Mouse (Mus musculus) intestine, postnatal 0 days (tissue): Measurements from ENCODE around the gene Bphl. TPM values are rescaled to one million over a fixed set of nuclear protein-coding genes. Genes with fewer than 3 reads are reported as not detected.

Source experiments
- ATAC-seq: fragments of 200-750 bp; cut with Nextera tagmentation; 2 replicates; pipeline ENCODE4 v1.8.0; 2017; ENCODE audit warnings: mild to moderate bottlenecking, moderate TSS enrichment, moderate library complexity
- H3K27ac ChIP-seq: fragments of 300-500 bp; sonication (generic); 2 replicates; pipeline ENCODE4 v1.5.1; 2014; ENCODE audit warnings: mild to moderate bottlenecking, low read depth, low read length, moderate library complexity
- H3K27me3 ChIP-seq: fragments of 300-500 bp; sonication (generic); replicated peaks from 2 replicates; pipeline ENCODE4 v1.6.1; 2014; ENCODE audit warnings: low read length, mixed read lengths; ENCODE audit not compliant: control insufficient read depth, insufficient read depth
- H3K36me3 ChIP-seq: fragments of 300-500 bp; sonication (generic); 2 replicates; pipeline ENCODE4 v1.6.1; 2014; ENCODE audit warnings: mild to moderate bottlenecking, moderate library complexity; ENCODE audit not compliant: control insufficient read depth, insufficient read depth
- H3K4me1 ChIP-seq: fragments of 300-500 bp; sonication (generic); replicated peaks from 2 replicates; pipeline ENCODE4 v1.6.1; 2014; ENCODE audit warnings: antibody characterized with exemption, low read length, mixed read lengths; ENCODE audit not compliant: control insufficient read depth, insufficient read depth
- H3K4me2 ChIP-seq: fragments of 300-500 bp; sonication (generic); replicated peaks from 2 replicates; pipeline ENCODE4 v1.6.1; 2014; ENCODE audit warnings: low read depth, mild to moderate bottlenecking, moderate library complexity
- H3K4me3 ChIP-seq: fragments of 300-500 bp; sonication (generic); 2 replicates; pipeline ENCODE4 v1.5.1; 2014; ENCODE audit warnings: low read depth, low read length
- H3K9ac ChIP-seq: fragments of 300-500 bp; sonication (generic); 2 replicates; pipeline ENCODE4 v1.6.1; 2014; ENCODE audit warnings: mild to moderate bottlenecking, low read depth, low read length
- H3K9me3 ChIP-seq: fragments of 300-500 bp; sonication (generic); 2 replicates; pipeline ENCODE4 v1.6.1; 2016; ENCODE audit warnings: mixed run types; ENCODE audit not compliant: control insufficient read depth
- CTCF ChIP-seq: sonication (generic); IDR thresholded peaks from 2 replicates; pipeline ENCODE4 v1.5.1; 2016; ENCODE audit warnings: low read depth, mild to moderate bottlenecking, control low read depth, antibody characterized with exemption, moderate library complexity
- WGBS: fragments of 180-500 bp; shearing (Covaris S2); extraction: QIAGEN DNeasy Blood & Tissue Kit; methylation state at CpG from one replicate; pipeline ENCODE4 v1.1.7; 2014; 5-methylcytosine and 5-hydroxymethylcytosine counted together
- polyA plus RNA-seq: library from polyadenylated mRNA; unstranded; fragments of >200 nt; fragmentation: Nextera tagmentation; extraction: Ambion mirVana; gene quantifications from 2 replicates; pipeline ENCODE4 v1.2.1, GENCODE M21; 2015

The Bphl gene
- polyA plus RNA-seq, 1 experiment from 2014 or later, result 51.5 TPM

DNA sequence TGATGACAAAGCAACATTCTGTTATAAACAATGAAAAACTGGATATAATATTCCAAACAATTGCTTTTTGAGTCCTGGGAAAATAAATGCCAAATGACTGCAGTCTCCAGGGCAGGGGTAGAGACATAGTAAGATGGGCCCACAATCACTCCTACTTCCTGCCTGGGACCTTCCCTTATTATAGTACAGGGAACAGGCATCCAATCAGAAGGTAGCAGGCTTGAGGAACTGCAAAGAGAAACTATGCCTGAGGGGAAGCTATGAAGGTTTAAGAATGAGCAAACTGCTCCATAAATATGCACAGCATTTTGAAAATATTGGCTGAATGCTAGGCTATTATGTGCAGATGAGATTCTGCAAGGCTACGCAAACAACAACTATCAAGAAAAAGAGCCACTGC, 69.6 kb downstream of the Bphl start:
- no peaks in the 10 kb centered on the region for H3K27me3 ChIP-seq
- no peak for TF ChIP-seq CTCF
- no peak overlapping the region for H3K4me3 ChIP-seq
- no peaks in the 10 kb centered on the region for H3K4me1 ChIP-seq
- no peak overlapping the region for H3K4me2 ChIP-seq
- no peaks in the 10 kb centered on the region for H3K36me3 ChIP-seq
- H3K9ac ChIP-seq, result no peak overlapping the region
- peak overlapping the region; percentile 16; the same call in 1 of the 2 replicates for H3K27ac ChIP-seq
- ATAC-seq, result no peak
- no peaks in the 10 kb centered on the region for H3K9me3 ChIP-seq
- 88% methylated on average over 1 of the region's 1 CpGs for WGBS

DNA sequence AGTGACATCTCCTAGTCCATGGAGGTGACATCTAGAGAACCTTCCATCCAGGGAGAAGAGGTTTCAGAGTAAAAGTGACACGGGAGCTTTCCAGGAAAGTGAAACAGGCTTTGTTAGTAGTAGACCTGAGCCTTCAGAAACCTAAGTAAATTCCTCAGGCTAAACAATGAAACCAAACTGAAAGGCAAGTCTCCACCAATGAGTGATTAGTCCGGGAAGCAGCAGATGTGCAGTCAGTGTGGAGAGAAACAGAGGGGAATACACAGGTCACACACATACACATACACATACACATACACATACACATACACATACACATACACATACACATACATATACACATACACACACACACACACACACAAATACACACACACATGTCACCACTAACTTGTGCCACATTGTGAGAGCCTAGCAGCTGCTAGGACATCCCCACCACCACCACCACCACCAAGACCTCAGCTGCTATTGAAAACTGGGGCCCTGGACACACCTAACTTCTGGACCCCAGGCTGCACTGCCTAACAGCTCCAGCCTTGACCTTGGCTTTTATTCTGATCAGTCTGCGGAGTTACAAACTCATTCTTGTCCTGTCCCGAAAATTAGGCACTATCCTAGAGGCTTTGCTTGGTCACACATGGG, 71.8 kb downstream of the Bphl start:
- no peak overlapping the region for H3K9ac ChIP-seq
- no peaks in the 10 kb centered on the region for H3K36me3 ChIP-seq
- no peaks in the 10 kb centered on the region for H3K9me3 ChIP-seq
- H3K4me3 ChIP-seq, result no peak overlapping the region
- ATAC-seq, result no peak
- H3K4me2 ChIP-seq, result no peak overlapping the region
- H3K4me1 ChIP-seq, result no peaks in the 10 kb centered on the region
- no peak for TF ChIP-seq CTCF
- 68% methylated on average over 4 of the region's 4 CpGs for WGBS
- no peaks in the 10 kb centered on the region for H3K27me3 ChIP-seq
- no peak overlapping the region for H3K27ac ChIP-seq

DNA sequence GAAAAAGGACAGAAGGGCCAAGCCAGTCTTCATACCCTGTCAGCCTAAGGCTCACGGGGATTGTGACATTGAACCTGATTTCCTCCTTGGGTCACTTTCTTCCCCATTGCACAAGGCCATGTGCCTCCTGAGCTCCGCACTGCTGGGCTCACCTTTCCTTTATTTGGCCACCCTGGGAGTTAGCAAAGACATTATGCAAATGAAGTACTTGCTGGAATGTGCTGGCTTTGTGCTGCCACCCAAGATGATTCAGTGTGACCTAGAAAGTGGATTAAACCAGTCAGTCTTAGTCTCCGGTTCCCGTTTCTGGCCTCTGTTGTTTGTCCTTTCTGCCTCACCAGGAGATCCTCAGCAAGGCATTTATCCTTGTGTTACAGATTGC, 72.3 kb downstream of the Bphl start:
- no peak for ATAC-seq
- no peak overlapping the region for H3K4me2 ChIP-seq
- H3K27ac ChIP-seq, result no peak overlapping the region
- H3K27me3 ChIP-seq, result no peaks in the 10 kb centered on the region
- H3K4me1 ChIP-seq, result no peaks in the 10 kb centered on the region
- no peak overlapping the region for H3K9ac ChIP-seq
- no peaks in the 10 kb centered on the region for H3K36me3 ChIP-seq
- no peak for TF ChIP-seq CTCF
- 69% methylated on average over 4 of the region's 4 CpGs for WGBS
- H3K9me3 ChIP-seq, result no peaks in the 10 kb centered on the region
- H3K4me3 ChIP-seq, result no peak overlapping the region

DNA sequence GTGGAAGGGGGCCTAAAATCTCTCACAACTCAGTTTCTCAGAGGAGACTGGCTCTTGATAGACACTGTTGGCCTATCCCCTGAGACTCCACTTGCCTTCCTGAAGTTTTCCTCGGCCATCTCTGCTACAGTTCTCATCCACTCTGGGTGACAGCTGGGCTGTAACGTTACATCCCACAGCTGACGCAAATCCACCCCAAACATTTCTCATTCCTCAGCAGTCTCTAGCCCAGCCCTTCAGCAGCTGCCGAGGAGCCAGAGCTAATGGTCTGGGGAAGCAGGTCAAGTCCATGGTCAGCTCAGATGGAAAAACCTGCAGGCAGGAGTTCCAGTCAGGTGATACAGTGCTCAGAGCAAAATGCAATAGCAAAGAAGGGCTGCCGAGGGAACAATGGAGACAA, 73.6 kb downstream of the Bphl start:
- H3K9ac ChIP-seq, result no peak overlapping the region
- no peaks in the 10 kb centered on the region for H3K4me1 ChIP-seq
- H3K4me2 ChIP-seq, result no peak overlapping the region
- no peak overlapping the region for H3K4me3 ChIP-seq
- no peak overlapping the region for H3K27ac ChIP-seq
- TF ChIP-seq CTCF, result no peak
- H3K9me3 ChIP-seq, result no peaks in the 10 kb centered on the region
- H3K27me3 ChIP-seq, result no peaks in the 10 kb centered on the region
- ATAC-seq, result no peak
- WGBS, result 61% methylated on average over 5 of the region's 5 CpGs
- no peaks in the 10 kb centered on the region for H3K36me3 ChIP-seq

DNA sequence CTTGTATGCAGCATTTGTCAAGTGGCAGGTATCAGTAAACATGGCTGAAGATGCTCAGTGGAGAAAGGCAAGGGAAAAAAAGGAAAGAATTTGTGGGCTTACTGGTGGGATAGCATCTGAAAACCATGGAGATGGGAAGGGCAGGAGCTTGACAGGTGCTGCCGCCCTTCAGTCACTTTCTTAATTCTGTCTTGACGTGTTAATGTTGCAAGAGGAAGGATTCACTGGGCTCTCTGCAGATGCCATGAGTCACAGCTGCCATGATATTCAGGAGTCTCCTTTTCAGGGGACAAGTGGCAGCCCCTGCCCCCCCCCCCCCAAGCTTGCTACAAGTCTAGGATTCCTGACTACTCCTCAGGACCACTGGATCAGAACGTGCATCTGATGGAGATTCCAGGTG, 74.5 kb downstream of the Bphl start:
- H3K4me3 ChIP-seq, result no peak overlapping the region
- TF ChIP-seq CTCF, result no peak
- H3K4me2 ChIP-seq, result no peak overlapping the region
- H3K9ac ChIP-seq, result no peak overlapping the region
- no peaks in the 10 kb centered on the region for H3K36me3 ChIP-seq
- H3K4me1 ChIP-seq, result no peaks in the 10 kb centered on the region
- no peaks in the 10 kb centered on the region for H3K9me3 ChIP-seq
- 82% methylated on average over 3 of the region's 3 CpGs for whole genome bisulfite sequencing
- H3K27me3 ChIP-seq, result no peaks in the 10 kb centered on the region
- H3K27ac ChIP-seq, result peak overlapping the region; percentile 60; the same call in 1 of the 2 replicates
- ATAC-seq, result no peak

DNA sequence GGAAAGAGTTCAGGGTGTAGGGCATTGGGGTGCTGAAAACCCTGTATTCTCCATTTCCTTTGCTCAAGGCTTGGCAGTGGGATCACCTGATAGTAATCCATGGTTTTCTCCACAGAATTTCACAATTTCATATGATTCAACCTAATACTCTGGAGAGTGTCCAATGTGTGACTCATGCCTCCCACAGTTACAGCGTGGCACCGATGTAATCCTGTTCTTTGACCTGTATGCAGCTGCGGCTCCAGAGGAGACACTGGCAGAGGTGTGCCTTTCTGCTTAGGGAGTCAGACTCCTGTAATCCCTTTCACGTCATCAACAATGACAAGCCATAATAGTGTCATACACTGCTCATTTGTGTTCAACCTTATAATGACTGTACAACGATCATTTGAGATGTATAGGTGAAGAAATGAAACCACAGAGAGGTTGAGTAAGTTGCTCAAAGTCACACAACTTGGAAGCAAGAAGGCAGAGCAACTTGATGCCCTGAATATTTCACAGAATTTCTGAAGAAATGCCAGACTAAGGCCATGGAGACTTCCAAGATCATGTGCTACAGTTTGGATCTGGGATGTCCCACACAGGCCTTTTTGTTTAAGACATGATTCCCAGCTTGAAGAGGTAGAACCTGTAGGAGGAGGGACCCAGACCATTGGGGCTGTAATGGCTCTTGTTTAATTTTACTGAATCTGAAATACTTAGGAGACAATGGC, 75.1 kb downstream of the Bphl start:
- peak; percentile 98 for ATAC-seq
- 43% methylated on average over 5 of the region's 5 CpGs for WGBS
- Histone ChIP-seq H3K9me3 (no peaks in the 10 kb centered on the region), H3K36me3 (no peaks in the 10 kb centered on the region), H3K4me2 (no peak overlapping the region), H3K27ac (peak overlapping the region; percentile 60; the same call in 1 of the 2 replicates), H3K27me3 (no peaks in the 10 kb centered on the region), H3K4me3 (no peak overlapping the region), H3K4me1 (no peaks in the 10 kb centered on the region), H3K9ac (no peak overlapping the region)
- no peak for TF ChIP-seq CTCF
